Mouse (Mus musculus) stomach, postnatal 0 days (tissue): ENCODE measurements at regions not wholly inside any gene's neighbourhood (a gene's known extent, or its start where the extent isn't known, plus 50 kb on each side); places are given as distances from the start of the nearest gene placed in this dataset.

Experiments used
- CTCF ChIP-seq: IDR thresholded peaks from 2 replicates; pipeline ENCODE4 v1.5.1; 2016; ENCODE audit warnings: antibody characterized with exemption, low read depth, mild to moderate bottlenecking, moderate library complexity
- EP300 ChIP-seq: optimal IDR thresholded peaks from 2 replicates; pipeline ENCODE3; 2016; ENCODE audit warnings: antibody characterized with exemption

- TF ChIP-seq CTCF, result no peak
- no peak for TF ChIP-seq EP300
These were observed 108.0 kb upstream of the Castor2 start for GRCm38 (mm10) chr5:133991556-133991955.
